Mouse (Mus musculus) erythroblast, embryonic 14.5 days (primary cell): ENCODE measurements around the gene Chic2.

ENCODE experiments used
- GATA1 ChIP-seq: IDR thresholded peaks from 2 replicates; pipeline ENCODE4 v1.6.1; 2012; ENCODE audit warnings: low read length, inconsistent platforms, mixed read lengths
- TAL1 ChIP-seq: IDR thresholded peaks from 3 replicates; pipeline ENCODE4 v1.6.1; 2012; ENCODE audit warnings: low read length, inconsistent platforms, mixed read lengths

DNA sequence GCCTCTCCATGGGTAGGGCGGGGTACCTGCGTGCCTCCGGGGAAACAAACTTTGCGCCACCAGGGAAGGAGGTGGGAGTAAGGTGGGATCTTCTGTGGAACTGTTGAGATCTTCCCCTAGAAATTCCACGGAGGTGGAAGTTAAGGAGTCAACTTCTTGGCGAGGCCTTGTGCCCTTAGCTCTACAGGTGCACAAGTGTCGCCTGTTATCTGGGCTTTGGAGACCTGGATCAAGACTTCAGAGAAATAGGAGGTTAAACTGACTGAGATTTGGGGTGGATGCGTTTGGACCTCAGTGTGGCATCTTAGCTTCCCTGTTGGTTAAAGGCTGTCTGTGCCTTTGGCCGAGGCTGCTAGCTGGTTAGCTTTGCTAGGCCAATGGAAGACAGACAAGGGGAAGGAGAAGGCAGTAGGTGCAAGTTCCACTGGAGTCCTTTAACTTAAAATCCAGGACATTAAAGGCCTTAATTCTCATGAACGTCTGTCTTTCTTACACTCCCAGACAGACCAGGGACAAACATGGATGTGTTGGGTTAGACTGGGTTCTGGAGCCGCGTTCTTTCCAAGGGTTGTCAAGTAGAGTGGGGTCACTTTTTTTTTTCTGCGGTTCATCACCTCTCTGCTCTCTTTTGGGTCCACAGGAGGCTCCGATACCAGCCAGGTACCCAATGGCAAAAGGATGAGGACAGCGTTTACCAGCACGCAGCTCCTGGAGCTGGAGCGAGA is 31.9 kb upstream of the Chic2 start:
- no peak for TF ChIP-seq GATA1
- no peak for TF ChIP-seq TAL1
